Mouse (Mus musculus) ovary, postnatal 10 days (tissue): ENCODE measurements at regions not wholly inside any gene's neighbourhood (a gene's known extent, or its start where the extent isn't known, plus 50 kb on each side); places are given as distances from the start of the nearest gene placed in this dataset.
A peak's percentile ranks its signal among the peaks of the same experiment; 100 is the strongest.

ENCODE experiments used
- DNase-seq: peaks from one replicate; pipeline ENCODE4 v3.0.0; 2022; ENCODE audit warnings: low spot score

DNA sequence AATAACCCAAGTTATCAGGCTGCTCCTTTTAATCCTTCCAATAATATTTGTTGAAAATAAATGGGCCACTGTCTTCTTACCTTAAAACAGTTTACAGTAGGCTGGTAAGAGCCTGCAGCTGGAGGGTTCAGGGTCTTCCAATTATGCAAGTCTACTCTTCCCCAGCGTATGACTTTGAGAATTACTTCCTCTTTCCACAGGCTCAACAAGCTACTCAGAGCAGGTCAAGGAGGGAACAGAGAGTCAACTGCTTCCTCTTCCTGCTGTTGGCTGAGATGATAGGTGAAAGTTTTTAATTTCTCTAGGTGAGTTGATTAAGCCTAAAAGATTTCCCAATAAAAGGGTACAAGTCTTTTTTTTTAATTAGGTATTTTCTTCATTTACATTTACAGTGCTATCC, 176.9 kb upstream of the Nampt start:
- no peak for DNase-seq

DNA sequence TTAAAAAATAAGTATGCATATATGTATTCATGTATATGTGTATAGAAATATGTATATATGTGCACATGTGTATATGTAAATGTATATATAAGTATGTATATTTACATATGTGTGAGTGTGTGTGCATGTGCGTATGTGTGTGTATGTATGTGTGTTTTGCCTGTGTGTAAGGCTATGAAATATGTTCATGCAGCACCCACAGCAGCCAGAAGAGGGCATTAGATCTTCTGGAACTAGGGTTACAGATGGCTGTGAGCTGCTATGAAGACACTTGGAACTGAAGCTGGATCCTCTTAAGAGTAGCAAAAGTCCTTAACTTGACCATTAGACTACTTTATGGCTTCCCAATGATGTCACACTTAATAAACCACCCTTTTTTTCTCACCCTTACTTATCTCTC, 166.2 kb upstream of the Nampt start:
- DNase-seq, result no peak

DNA sequence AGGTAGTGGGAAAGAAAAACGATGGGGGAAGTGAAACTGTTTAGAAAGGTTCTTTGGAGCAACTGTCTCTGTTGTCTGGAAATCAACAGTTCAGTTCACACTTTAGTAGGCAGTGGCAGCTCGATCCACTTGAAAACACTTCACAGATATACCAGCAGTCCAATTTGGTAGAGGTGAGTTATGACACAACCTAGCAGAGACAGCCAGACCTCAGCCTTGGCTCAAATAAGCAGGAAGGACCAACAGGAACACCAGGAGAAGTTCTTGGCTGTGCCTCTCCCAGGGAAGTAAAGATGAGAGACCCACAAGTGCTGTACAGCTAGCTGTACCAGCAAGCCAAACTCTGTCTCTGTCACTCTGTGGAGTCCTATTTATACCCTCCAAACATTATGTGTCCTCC, 163.2 kb upstream of the Nampt start:
- no peak for DNase-seq

DNA sequence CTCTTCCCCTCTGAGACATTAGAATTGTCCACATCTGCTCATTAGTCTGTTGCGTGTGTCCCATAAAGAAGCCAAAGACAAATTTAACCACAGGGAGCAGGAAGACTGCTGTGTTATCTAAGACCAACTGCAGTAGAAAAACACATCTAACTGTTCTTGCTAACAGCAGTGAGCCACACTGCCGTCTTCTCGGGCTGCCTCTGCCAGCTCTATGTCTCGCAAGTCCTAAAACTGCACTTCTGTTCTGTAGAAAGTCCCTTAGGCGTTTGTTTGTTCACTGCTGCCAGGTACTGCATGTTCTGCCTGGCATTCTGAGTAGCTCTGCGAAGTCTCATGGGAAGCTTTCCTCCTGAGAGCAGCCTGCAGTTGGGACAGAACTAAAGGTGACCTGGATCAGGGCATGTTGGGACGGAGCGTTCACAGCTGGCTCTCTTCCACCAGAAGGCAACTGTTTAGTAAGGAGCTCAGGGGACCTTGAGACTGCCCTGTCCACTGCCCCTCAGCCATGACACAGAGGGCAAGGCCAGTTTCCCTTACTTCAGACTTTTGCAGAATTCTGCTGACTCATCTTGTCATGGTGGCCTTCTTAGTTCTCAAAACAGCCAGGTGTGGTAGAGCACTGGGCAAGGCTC, 157.4 kb upstream of the Nampt start:
- no peak for DNase-seq

DNA sequence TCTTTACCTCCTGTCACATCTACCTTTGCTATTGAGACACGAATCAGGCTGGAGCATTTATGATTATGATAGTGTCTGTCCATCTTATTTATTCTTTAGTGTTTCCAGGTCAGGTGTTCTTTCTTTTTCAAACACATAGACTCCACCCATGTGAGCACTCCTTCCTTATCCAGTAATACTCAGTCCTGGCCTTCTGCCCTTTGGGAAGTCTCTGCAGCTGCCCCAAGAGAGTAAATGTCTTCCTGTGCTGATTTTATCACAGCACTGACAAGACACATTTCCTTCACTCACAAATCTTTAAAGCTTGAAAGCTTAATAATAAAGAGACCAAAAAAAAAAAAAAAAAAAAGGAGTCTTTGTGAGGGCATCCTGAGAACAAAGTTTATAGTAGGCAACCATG, 153.3 kb upstream of the Nampt start:
- no peak for DNase-seq

DNA sequence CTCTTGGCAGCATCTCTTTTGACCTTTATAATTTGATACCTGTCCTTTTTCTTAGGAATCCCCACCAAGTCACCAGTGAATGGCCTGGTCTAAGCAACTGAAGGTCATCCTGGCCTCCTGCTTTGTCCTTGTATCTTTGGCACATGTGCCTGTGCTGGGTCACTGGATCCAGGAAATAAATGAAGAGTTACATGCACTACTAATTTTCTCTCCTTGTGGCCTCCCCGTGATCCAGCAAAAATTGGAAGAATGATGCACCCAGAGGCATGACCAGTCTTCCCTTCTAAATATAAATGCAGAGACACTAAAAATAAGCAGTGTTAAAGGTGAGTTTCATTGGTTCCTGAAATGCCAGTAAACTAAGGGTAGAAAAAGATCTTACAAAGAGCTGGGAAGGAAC, 141.4 kb upstream of the Nampt start:
- DNase-seq, result no peak

DNA sequence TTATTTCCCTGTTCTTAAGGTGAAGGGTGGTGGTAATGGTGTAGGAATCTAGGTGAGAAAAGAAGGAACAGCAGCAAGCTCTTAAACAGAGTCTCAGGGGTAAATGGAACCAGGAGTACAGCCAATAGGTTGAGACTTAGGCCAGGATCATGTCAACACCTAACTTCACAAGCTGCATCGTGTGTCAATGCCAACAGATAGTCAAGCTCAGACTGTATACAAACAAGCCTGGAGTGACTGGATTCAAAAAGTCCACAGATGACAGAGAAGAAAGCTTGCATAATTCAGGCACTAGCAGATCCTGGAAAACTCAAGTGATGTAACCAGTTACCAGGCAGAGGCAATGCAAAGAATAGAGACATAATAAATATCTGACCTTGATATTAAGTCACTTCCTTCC, 140.6 kb upstream of the Nampt start:
- DNase-seq, result no peak

DNA sequence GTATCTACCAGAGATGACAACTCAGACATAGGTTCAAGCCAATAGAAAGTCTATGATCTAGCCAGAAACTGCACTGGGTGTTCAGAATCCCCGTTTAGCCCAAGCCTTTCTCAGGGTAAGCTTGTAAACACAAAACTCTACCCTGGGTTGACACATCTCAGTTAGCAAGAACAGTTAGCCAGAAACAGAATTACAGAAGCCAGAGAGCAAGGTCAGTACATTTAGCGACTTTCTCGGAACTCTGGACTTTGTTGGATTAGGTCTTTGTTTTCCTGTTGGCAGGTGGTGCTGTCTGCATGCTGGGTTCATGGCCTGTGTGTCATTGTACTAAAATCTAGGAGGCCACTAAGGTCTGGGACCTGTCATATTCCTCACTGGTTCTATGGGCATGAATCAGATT, 137.4 kb upstream of the Nampt start:
- no peak for DNase-seq

DNA sequence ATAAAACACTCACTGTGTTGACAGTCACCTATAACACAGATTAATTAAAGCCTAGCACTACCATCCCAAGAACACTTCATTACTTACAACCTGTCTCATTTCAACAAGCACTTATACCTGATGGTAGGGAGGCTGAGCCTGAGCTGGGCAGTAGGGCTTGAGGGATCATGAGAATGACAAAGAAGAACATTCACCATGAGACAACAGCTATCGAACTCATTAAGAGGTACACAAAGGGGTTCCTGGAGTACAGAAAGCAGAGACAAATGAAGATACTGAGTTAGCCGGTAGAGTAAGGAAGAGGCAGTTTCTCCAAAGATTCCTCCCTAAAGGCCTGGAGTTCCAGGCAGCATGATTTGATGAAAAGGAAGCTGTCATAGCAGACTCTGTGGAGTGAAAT, 136.0 kb upstream of the Nampt start:
- no peak for DNase-seq

DNA sequence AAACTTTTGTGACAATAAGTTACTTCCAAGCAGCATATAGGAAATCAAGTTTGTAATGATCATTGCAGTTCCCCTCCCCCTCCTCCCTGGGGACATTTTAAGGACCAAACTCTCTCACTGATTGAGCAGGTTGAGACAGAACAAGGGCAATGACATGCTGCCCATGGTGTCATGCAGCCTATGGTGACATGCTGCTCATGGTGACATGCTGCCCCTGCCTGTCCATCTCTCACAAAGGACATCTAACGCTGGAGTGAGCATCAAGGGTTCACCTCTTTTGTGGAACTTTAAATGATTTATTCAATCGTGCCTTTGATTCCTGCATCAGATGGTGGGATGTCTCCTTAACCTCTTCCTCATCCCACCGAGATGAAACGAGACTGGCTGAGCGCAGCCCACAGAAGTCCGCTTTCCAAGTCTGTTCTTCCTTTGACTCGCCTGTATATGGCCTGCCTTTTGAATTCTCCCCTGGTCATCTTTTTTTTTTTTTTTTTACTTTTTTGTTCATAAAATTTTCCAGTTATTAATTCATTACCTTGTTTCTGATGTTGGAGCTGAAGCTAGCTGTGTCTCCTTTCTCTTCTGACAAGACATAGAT, 133.5 kb upstream of the Nampt start:
- DNase-seq, result no peak

DNA sequence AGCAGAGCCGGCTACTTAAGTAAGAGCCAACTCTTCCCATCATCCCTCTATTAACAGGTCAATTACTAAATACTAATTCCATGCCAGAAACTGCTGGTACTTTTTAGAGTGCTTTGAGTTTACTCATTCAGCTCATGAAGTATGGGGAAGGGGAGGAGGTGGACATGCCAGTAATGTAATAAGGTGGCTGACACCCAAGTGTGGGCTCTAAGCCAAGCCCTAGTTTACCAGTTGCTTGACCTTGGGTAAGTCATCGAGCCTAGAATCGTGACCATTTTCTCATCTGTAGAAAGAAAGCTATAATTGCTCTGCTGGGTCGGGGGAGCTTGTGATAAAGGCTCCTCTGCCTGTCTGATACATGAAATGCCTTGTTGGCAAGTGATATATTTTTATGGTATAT, 130.0 kb upstream of the Nampt start:
- no peak for DNase-seq

DNA sequence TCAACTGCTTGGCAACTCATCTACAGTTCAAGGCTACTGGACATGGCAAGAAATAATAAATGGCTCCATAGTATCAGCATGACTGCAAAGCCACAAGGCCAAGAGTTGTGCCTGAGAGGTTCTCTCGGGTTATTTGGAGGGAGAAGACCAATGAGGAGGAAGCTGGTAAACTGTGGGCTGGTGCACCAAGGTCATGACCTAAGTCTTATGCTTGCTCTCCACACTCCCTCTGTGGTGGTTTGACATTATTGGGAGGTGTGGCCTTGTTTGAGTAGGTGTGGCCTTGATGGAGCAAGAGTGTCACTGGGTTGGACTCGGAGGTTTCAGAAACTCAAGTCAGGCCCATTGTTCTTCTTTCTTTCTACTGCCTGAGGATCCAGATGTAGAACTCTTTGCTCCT, 129.2 kb upstream of the Nampt start:
- no peak for DNase-seq

DNA sequence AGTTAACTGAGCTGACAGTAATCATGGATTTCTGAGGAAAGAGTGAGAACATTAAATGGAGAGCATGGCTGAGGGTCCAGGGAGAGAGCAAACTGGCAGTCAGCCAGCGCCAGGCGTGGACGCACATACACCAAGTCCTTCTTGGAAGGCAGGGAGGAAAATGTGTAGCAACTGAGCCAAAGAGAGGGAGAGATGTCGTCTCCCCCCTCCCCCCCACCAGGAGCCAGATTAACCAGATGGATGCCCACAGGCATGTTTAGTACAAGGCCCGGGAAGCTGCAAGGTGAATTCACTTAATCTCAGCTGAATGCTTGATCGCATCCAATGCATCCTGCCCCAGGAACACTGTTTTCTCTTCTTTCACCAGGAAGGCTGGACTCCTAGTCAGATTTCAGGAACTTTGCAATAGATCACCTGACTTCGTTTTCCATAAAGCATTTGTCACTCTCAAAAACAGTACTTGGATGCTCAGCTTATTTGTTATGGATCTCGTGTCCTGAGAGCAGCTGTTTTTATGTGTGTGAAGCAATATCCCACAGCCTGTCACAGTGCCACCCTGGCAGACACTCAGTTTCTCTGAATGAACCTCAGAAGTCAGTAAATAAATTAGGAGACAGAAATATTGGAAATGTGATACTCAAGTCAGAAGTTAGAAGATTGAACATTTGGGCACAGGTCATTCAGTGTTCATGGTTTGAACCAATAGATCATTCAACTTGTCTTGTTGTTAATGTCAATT, 127.1 kb upstream of the Nampt start:
- no peak for DNase-seq

DNA sequence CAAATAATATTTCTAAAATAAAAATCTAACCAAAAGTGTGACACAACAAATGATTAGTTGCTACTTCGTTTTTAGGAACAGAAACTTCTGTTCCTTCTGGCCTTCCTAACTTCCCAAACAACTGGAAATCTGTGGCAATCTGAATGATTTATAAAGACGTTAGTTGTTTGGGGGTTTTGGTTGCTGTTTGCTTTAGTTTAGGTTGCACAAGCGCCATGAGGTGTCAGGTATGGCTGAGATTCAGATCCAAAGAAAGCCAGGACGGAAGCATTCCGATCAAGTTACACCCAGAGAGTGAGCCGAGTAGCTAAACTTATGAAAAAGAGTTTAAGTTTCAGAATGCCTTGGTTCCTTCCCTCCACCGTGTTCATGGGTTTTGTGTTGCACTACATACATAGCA, 126.4 kb upstream of the Nampt start:
- DNase-seq, result no peak

DNA sequence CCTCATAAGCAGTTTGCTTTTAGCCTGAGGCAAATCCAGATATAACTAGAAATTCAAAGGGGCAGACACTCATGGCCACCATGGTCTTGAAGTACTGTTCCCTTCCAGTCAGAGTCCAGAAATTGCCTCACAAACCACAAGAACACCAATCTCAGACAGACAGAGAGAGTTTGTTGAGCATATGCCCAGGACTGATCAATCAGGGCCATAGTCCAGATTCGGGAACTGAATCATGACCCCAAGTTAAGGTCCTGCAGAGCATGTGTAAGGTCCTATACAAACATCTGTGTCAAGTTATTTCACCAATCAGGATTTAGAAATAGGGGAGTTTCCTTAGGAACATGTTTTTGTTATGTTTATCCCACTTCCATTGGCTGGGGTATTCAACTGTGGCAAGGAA, 125.7 kb upstream of the Nampt start:
- DNase-seq, result no peak

DNA sequence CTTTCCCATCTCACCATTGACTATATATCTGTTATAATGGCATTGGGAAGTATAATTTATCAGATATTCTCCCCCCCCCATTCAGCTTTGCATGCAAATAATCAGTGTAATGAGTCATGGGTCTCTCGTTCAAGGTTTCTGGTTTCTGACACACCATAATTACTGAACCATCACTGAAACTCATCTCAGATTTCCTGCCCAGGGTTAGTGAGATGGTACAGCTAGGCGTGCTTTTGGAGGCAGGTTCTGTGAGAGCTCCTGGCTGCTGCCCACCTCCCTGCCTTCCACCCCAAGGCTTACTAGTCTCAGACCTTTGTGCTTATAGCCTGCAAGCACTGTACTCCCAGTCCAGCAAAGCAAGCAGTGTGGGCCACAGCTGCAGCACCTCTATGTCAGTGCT, 122.5 kb upstream of the Nampt start:
- no peak for DNase-seq

DNA sequence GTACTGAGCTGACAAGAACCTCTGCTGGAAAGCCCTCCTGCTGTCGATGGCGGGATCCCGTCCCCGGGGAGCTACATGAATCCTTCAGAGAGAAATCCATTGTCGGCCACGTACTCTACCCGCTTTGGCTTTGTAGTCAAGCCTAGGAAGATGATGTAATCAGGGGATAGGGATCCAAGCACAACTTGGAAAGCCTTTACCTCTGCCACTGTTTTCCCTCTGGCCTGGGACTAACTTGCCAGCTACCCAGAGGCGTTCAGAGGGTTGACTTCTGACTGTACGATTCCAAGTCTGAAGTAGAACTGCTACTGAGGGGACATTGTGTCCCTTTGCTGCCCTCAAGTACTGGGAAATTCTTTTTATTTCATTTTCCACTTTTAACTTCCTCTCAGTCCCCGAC, 110.2 kb upstream of the Nampt start:
- no peak for DNase-seq

DNA sequence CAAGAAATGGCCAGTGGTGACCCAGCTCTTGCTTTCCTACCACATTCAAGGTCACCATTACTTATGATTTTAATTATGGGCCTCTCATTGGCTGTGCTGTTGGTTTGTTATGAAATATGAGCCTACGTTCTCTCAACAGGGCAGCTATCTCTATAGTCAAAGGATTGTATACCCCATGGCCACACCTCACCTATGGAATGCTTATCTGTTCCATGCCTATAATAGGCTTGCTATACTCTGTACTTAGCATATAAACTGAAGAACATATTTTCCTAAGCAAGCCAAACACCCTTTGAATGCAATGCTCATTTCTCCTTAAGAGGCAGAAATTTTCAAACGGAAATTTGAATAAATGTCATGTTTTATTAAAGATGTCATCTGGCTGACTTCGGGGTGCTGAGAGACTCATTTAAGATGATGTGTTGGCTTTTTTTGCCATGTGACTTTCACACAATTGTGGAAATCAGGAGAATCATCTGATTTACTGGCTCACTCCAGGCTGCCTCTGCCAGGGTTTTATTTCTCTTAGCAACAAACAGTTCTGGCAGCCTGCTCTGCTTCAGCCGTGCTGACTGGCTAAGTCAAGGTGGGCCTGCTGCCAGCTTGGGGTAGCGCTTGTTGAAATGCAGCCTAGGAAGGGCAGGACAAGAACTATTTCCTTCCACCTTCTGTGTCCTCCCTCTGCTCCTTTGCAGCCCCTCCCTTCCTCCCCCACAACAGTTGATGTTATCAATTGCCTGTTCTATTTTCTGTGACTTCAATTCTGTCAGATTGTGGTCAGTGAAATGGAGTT, 102.0 kb upstream of the Nampt start:
- DNase-seq, result peak; percentile 43

DNA sequence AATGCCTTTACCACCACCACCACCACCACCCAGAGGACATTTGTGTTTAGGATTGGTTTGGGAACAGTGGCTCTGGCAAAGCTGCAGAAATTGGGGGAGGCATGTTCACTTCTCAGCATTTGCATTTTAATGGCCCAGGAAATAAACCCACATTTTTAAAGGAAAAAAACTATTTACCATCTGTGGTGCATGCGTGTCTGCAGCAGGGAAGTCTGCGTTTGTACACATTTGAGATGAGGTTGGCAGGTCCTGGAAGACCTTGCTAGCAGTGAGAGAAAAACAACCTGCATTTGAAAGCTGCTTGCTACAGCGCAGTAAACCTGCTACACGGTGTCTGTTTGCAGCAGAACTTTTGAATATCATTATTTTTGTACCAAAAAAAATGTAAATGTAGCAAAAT, 100.1 kb upstream of the Nampt start:
- DNase-seq, result no peak

DNA sequence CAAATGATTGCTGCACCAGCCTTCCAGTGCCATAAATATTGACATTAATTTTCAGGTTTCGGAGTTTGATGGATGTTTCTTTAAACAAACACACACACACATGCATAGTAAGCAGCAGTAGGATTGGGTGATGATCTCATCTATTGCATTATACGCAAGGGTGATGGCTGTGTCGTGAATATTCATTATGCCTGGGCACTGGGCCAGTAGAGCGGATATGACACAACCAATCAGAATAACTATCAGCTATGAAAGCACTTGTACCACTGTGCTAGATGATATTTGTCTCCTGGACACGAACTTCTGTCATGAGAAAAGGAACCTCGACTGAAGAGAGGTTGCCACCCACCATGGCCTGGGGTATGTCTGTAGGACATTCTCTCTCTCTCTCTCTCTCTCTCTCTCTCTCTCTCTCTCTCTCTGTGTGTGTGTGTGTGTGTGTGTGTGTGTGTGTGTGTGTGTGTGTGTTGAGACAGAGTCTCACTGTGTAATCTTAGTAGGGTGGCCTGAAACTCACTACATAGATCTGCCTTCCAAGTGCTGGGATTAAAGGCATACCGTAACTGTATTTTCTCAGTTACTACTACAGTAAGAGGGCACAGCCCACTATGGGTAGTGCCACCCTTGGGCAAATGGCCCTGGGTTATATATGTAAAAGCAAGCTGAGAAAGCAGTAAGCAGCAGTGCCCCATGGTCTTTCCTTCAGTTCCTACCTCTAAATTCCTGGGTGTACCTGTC, 94.7 kb upstream of the Nampt start:
- DNase-seq, result no peak

DNA sequence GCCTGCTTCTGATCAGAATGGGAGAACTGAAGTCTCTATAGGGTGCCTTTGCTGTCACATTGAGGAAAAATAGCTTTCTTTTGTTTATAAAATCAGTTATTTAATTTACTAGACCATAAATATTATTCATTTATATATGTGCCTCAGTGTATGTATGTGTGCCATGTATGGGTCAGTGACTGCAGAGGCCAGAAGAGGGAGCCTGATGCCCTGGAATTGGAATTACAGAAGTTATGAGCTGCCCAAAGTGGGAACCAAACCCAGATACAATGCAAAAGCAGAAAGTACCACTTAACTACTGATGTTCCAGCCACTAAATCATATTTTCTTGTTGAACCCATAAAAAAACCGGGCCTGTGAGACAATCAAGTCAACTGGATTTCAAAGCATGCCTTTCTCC, 91.8 kb upstream of the Nampt start:
- no peak for DNase-seq

DNA sequence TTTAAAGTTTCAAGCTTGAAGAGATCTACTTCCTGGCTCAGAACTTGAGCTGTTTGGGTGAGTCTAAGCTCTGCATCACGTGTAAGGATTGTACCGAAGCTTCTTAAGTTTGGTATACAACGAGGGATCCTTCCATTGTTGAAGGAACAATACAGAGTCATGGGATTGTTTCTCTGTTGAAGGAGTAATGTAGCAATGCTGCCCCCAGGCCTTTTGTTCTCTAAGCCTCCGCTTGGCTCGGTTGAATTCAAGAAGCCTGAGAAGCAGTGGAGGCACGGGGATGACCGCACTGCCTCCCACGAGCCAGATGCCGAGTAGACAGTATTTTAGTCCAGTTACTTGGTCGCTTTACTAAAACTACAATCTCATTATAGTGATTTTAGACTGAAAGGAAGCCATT, 90.9 kb upstream of the Nampt start:
- no peak for DNase-seq
